Mouse (Mus musculus) spleen, postnatal 14 days (tissue): ENCODE measurements around the gene Gramd1b.

Experiments used
- DNase-seq, 2 experiments: peaks; one replicate each; pipeline ENCODE4 v3.0.0; 2021 to 2022; ENCODE audit warnings: low spot score in 2 of 2

Gene Gramd1b

DNA sequence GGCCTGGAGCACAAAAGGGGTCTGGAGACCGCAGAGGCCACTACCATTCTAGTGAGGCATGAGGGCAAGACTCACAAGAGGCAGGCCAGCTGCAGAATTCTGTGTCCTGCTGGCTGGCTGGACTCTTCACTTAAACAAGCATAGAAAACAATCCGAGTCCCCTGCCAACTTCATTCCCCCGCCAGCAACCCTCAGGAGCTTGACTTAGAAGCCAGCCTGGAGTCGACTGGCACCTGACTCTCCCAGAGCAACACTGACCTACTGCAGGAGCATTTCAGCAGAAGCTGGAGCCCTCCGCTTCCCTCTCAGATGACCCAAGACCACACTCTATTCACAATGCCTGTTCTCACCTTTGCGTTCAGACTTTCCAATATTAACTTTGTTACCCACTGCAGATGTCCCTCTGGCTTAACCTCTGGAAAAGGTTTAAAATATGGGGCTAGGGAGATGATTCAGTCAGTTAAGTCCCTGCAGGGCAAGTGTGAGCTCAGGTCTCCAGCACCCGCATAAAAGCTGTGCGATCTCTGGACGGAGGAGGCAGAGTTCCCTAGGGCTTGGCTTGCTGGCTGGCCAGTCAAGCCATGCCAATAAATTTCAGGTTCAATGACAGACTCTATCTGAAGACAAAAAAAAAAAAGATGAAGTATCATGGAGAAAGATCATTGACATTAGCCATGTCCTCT is 104.8 kb downstream of the Gramd1b start:
- DNase-seq = no peak

GRCm38 (mm10) chr9:40424874-40425273 is 106.3 kb downstream of the Gramd1b start:
- no peak for DNase-seq

DNA sequence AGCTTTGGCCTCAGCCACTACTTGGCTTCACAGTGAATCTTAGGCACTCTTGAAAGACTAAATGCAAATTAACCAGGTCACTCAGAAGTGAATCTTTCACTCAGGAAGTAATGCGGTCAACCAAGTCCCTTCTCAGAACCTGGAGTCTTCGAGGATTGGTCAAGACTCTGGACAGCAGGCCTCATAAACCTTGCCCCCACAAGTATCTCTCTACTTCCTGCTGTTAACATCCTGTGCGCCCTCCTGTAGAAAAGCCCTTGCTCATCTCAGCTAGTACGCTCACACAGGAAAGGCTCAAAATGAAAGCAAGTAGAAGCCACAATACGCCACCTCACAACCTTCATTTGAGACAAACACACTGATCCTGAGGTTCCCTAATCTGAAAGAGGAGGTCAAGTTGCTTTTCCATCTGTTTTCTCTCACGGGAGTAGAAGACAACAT is 107.7 kb downstream of the Gramd1b start:
- peak in 1 of 2 experiments; percentile 5 for DNase-seq

DNA sequence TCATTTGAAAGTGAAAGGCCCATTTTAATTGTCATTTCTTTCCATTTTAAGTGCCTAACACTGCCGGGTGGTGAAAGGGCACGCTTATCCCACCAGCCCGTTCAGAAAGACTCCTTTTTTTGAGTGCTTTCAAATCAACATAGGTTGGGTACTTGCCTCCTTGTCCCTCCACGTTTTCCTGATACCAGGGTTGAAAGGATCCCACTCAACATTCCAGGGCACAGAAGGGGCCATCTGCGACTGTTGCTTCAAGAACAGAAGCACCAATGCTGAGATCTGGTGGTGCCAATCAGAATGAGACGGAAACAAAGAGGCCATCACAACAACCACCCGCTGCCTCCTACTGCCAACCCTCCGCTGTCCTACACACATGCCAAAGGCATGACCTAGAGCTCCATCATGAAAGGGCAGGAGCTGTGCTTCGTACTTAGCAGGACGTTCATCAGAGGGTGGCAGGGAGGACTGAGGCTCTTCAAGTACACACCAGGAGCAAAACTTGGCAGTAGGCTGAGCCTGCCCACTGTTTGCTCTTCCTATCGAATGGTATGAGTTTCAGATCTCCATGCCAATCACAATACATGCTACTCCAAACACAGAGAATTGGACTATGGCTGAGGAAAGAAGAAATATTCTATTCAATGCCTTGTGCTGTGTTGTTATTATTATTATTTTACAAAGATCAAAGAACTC is 108.7 kb downstream of the Gramd1b start:
- DNase-seq = no peak

DNA sequence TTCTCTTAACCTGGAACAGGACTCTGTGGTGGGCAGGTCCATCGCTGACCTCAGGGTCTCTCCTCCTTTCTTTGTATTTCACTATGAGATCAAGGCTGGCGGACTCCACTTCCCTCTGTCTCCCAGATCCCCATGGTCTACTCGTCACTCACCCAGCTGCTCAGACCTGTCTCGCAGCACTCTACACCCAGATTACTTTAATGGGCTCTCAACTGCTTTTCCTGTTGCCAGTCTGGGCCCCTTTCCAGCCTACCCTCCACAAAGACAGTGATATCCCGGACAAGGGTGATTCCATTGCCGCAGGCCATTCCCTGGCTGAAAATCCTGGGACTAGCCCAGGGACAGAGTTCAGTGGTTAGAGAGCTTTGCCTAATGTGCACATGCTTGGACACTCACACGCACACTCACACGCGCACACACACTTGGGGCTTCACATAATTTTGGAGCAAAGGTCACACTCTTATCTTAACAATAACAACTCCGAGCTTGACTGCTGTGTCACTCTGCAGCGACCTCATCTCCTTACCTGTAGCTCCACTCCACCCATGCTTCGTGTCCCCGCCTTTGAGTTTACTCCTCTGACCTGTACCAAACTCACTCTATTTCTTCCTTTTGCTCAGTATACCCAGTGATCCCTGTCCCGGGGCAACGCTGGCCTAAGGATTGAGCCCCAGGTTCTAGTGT is 110.4 kb downstream of the Gramd1b start:
- DNase-seq = no peak

- no peak for DNase-seq
Observed at GRCm38 (mm10) chr9:40418803-40419202, 112.4 kb downstream of the Gramd1b start.

GRCm38 (mm10) chr9:40416150-40416549 is 115.0 kb downstream of the Gramd1b start:
- DNase-seq = no peak

DNA sequence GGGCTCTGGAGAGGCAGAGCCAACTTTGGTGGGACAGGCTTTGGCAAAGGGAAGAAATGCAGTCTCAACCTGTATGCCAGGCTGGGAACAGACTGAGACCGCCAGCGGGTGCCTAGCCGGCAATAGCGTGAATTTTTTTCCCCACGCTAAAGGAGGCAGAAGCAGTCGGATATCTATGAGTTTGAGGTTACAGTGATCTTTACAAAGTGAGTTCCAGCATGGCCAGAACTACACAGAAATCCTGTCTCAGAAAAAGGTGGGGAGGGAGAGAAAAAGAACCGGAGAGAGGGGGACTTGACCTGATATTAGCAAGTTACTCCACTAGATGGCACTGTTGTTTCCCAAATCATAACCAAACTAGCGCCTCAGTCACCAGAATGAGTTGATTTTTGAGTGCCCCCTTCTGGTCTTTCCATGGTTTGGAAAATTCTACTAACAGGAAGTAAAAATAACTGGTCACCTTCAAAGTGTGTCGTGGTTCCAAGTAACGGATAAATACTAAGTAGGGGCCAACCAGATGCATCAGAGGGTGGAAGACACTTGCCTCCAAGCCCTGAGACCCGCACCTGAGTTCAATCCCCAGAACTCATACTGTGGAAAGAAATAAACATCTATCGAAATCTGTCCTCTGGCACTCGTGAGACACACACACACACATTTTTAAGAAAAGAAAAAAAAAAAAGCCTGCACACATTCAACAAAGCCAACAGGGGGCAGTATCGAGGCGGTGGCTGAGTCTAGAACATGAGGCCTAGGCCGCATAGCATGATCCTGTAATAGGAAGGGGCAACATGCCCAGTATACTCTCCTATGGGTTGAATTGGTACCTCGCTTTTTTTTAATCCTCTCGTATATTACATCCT is 116.0 kb downstream of the Gramd1b start:
- peak in 1 of 2 experiments; percentile 26 for DNase-seq

DNA sequence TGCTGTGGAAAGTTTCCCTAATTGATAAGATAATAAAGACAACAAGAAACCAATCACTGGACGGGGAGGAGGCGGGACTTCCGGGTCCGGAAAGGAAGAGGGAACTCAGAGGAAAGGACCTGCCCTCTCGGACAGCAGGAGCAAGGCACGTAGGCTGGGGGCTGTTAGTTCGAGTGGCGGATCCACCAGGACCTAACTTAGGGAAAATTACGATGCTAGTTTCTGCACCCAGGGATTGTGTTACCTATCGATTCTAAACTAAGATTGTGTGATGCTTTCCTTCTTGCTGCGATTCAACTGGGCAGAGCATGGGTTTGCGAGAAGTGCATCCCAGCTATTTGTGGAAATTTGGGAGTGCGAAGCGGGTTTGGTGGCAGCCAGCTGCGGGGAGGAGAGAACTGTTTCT is 116.7 kb downstream of the Gramd1b start:
- DNase-seq = peak; percentile 21 to 47

DNA sequence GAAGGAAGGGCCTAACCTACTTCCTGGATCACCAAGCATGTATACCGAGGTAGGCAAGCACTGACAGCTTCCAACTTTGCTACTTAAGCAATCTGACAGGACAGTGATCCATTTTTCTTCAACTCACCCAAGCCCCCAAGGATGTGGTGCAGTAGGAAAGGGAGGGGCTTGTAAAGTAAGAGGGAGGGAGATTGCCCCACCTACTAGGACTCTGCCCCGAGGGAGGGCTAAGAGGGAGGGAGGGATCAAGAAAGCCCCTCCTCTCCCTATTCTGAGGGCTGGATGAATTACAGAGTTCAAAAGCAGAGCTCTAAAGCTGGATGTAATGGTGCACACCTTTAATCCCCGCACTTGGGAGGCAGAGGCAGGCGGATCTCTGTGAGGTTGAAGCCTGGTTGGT is 117.6 kb downstream of the Gramd1b start:
- no peak for DNase-seq

DNA sequence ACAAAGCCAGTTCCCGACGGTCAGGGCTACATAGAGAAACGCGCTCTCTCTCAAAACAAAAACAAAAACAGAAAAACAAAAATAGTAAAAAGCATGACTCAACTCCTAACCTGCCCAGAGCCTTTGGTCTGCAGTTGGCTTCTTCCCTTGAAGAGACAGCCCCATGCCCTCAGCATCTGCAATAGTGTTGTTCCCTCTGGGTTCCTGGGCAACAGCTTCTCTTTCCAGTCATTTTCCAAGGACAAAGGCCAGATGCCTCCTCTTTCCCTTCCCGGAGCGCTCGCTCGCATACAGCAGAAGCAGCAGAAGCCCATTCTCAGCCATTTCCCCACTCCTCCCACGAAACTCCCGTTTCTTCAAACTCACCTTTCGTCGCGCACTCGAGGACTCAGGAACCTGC is 118.3 kb downstream of the Gramd1b start:
- no peak for DNase-seq

DNA sequence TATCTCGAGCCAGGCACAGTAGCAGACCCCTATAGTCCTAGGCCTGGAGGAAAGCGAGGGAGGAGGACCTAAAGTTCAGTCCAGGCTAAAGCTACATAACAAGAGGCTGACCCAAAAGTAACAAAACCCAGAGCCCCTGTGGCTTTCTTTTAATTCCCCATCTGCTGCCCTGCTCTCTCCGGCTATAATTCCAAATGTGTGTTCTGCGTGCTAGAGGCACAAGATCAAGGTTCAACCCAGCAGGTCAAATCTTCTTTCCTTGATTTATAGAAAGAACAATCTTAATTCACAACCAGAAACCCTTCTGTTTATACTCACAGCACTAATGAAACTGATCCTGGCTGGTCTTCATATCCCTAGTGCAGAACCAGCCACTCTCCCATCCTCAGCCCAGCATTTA is 118.9 kb downstream of the Gramd1b start:
- DNase-seq = no peak

- DNase-seq = no peak
Observed at GRCm38 (mm10) chr9:40410895-40411294, 120.3 kb downstream of the Gramd1b start.

DNA sequence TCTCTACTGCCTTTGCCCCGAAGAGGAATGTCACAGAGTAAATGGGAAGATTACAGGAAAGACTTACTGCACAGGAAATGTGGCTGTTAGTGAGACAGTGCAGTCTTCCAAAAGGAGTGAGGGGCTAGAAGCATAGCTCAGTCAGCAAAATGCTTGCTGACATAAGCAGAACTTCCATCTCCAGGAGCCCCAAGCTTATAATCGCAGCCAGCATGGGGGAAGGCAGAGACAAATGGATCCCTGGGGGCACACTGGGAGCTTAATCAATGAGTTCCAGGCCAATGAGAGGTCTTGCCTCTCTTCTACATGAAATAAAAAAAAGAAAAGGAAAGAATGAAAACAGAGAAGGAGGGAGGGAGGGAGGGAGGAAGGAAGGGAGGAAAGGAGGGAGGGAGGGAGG is 122.1 kb downstream of the Gramd1b start:
- no peak for DNase-seq

GRCm38 (mm10) chr9:40408415-40408814 is 122.8 kb downstream of the Gramd1b start:
- DNase-seq = no peak

DNA sequence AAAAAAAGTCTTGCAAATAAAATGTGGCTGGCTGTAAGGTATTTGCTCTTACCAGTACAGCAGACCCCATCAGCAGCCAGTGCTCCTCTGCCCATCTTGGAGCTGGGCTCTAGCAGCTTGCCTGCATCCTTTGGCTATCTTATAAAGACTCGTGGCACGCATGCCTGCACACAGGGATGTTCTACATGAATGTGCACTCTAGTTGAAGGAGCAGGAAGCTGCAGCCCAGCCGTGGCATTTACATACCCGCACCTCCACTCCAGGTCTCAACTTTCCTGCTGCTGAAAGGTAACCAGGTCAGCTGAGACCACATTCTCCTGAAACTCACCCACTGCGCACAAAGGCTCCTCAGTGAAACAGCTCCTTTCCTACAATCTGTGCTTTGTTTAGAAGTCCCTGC is 123.3 kb downstream of the Gramd1b start:
- DNase-seq = no peak

DNA sequence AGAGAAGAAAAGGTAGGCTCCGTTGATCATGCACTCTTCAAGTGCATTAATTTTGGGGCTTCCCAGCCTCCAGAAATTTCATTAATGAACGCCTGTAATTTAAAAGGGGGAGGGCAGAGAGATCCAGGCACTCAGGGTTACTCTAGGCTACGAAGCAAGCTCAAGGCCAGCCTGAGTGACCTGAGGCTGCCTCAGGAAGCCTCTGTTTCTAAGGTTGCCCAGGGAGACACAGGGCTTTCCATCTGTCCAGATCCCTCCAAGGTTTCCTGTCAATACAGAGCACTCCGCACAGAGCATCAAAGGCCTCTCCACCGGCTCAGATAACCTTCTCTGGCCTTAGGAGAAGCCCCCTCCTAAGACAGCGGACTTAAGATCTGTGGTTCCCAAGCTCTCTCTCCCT is 125.4 kb downstream of the Gramd1b start:
- DNase-seq = no peak

- DNase-seq = no peak
Observed at GRCm38 (mm10) chr9:40405263-40405662, 125.9 kb downstream of the Gramd1b start.

- no peak for DNase-seq
Observed at GRCm38 (mm10) chr9:40404637-40405036, 126.5 kb downstream of the Gramd1b start.

GRCm38 (mm10) chr9:40403750-40404149 is 127.4 kb downstream of the Gramd1b start:
- no peak for DNase-seq

DNA sequence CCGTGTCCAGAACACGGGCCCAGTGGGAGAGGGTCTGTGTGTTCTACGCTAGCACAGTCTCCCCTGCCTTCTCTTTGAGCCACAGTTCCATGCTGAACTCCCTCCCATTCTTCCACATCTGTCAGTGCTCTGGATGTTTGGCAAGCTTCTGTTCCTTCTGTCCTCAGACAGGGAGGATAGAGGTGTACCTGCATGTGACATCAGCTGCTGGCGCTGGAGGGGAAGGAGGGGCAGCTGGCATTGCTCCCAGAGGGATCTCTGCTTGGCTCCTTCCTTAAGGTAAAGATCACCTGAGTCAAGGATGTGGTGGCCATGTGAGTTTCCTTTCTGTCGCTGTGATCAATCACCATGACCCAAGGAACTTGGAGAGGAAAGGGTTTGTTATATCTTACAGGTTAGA is 129.4 kb downstream of the Gramd1b start:
- no peak for DNase-seq

DNA sequence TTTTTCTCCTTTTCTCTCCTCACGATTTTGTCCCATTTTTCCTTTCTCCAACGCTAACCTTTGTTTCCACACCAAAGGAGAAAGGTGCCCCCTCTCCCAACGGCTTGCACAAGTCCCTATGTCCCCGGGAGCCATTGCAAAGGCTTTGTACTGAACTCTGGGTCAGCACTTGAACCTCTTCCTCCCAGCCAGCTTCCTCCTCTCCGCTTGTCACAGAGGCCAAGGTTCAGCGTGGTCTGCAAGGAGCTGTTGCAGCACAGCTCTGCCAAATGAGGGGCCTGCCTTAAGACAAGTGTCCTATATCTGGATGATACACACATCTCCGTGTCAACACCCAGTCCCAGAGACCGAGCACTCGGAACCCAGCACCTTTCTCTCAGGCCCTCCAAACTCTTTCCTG is 130.3 kb downstream of the Gramd1b start:
- no peak for DNase-seq
